Mouse (Mus musculus): Measurements from ENCODE around the gene Tcf3. TPM values are rescaled to one million over a fixed set of nuclear protein-coding genes. Genes with fewer than 3 reads are reported as not detected.
A peak's percentile ranks its signal among the peaks of the same experiment; 100 is the strongest.

The Tcf3 gene
- polyA plus RNA-seq, 1 experiment from 2014 or later = 175 TPM

DNA sequence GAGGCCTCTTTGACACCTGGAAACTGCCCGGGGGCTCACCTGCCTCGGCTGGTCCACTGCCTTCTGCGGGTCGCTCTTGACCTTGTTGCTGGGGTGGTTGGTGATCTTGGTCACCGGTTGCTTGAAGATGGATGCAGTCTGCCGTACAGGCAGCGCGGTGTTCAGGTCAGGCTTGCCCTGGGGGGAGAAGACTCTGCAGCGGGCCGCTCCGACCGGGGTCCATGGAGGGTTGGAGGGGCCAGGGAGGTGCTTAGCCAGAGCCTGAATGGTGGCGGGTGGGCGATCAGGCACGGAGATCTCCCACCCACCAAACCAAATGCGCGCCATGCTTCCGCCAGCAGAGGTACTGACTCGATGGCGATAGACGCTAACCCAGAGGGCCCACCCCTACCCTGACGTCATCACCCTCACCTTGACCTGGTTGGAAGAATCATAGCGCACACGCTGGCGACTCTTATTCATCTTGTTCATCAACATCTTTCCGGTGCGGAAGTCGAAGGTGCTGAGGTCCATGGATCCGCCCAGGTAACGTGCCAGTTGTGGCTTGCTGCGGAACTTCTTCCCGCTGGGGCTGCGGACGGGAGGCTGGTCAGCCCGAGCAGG is 38.3 kb downstream of the Tcf3 start:
- ATAC-seq (ENCODE audit: insufficient read depth) (no peak), DNase-seq (no peak)
- TF ChIP-seq CTCF (IDR thresholded peaks at IDR 0.05; ENCODE audit: low read depth) = no peak
- no peak overlapping the region for H3K9ac ChIP-seq
- H3K4me1 ChIP-seq (ENCODE audit: insufficient read depth) = peaks cover 10% of the 10 kb centered on the region; the same call in 1 of the 2 replicates
- no peaks in the 10 kb centered on the region for H3K9me3 ChIP-seq (ENCODE audit: low read depth, low read length)
- H3K27ac ChIP-seq (ENCODE audit: low read depth) = no peak overlapping the region
- H3K36me3 ChIP-seq (ENCODE audit: insufficient read depth) = peaks cover 68% of the 10 kb centered on the region
- H3K4me3 ChIP-seq (ENCODE audit: low read depth, low read length) = no peak overlapping the region
- no peak overlapping the region for H3K4me2 ChIP-seq
- H3K27me3 ChIP-seq (ENCODE audit: insufficient read depth, low read length) = no peaks in the 10 kb centered on the region
- 94% methylated on average over 35 of the region's 35 CpGs for WGBS

DNA sequence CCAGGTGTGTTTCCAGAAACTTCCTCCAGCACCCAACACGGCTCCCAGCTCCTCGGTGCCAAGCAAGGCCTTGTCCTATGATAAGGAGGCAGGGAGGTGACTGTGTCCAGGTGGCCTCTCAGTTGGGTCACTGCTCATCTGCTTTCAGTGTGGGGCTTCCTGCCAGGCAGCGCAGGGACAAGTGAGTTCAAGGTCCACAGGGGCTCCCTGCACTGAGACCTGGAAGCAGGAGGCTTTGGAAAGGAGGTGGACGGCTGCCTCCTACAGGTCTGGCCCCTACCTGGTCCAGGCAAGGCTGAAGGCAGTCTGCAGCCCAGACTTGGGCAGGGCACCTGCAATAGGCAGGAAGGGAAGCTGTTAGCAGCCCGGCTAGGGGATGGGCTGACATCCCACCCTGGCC is 40.8 kb downstream of the Tcf3 start:
- Histone ChIP-seq H3K9ac (no peak overlapping the region), H3K9me3 (ENCODE audit: low read depth, low read length) (no peaks in the 10 kb centered on the region), H3K36me3 (ENCODE audit: insufficient read depth) (peaks cover 68% of the 10 kb centered on the region), H3K27ac (ENCODE audit: low read depth) (no peak overlapping the region), H3K4me3 (ENCODE audit: low read depth, low read length) (no peak overlapping the region), H3K4me1 (ENCODE audit: insufficient read depth) (peaks cover 5% of the 10 kb centered on the region; the same call in 1 of the 2 replicates), H3K27me3 (ENCODE audit: insufficient read depth, low read length) (no peaks in the 10 kb centered on the region), H3K4me2 (no peak overlapping the region)
- WGBS = 88% methylated on average over 5 of the region's 5 CpGs
- no peak for DNase-seq
- no peak for TF ChIP-seq CTCF (IDR thresholded peaks at IDR 0.05; ENCODE audit: low read depth)
- ATAC-seq (ENCODE audit: insufficient read depth) = no peak

DNA sequence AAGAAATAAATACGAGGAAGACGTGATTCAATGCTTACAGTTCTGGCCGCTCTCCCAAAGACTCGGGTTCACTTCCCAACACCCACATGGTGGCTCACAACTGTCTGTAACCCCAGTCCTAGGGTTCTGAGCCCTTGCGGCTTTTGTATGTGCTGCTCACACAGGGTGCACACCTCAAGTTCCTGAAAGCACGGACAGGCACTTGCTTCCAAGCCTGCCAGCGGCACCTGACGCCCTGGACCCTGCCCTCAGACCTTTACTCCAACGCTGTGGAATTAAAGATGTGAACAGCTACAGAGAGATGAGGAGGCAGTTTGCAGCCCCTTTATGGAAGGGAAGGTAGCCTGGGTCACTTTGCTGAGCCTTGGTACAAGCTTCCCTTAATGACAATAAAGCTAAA is 42.8 kb downstream of the Tcf3 start:
- no peak overlapping the region for H3K4me3 ChIP-seq (ENCODE audit: low read depth, low read length)
- no peak for ATAC-seq (ENCODE audit: insufficient read depth)
- TF ChIP-seq CTCF (IDR thresholded peaks at IDR 0.05; ENCODE audit: low read depth) = no peak
- no peak overlapping the region for H3K9ac ChIP-seq
- H3K4me1 ChIP-seq (ENCODE audit: insufficient read depth) = no peaks in the 10 kb centered on the region
- no peak for DNase-seq
- no peaks in the 10 kb centered on the region for H3K9me3 ChIP-seq (ENCODE audit: low read depth, low read length)
- no peaks in the 10 kb centered on the region for H3K27me3 ChIP-seq (ENCODE audit: insufficient read depth, low read length)
- H3K36me3 ChIP-seq (ENCODE audit: insufficient read depth) = peaks cover 52% of the 10 kb centered on the region
- no peak overlapping the region for H3K27ac ChIP-seq (ENCODE audit: low read depth)
- WGBS = 72% methylated on average over 9 of the region's 9 CpGs
- H3K4me2 ChIP-seq = no peak overlapping the region

DNA sequence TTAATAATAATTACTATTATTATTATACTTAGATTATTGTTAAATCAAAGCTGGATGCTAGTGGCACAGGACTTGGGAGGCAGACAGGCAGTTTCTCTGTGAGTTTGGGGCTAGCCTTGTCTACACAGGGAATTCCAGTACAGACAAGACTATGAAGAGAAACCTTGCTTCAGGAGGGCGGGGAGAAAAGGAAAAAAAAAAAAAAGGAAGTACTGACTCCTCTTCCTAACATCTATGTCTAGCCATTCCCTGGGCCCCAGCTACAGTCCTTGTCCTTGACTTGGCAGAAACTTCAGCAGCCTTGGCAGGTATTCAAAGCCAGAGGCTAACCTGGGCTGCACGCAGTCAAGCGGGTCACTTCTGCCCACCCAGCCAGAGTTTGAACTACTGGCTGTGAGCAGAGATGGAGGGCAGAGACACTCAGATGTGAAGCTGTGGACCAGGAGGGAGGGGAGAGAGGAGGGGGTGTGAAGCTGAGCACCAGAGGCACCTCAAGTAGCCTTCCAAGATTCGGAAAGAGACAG is 44.2 kb downstream of the Tcf3 start:
- DNase-seq (no peak), ATAC-seq (ENCODE audit: insufficient read depth) (no peak)
- 0 out of 2 replicates have a peak overlapping the region, but pooled peaks have one; percentile 58 for H3K9ac ChIP-seq
- 61% methylated on average over 4 of the region's 4 CpGs for WGBS
- H3K27ac ChIP-seq (ENCODE audit: low read depth) = no peak overlapping the region
- H3K4me1 ChIP-seq (ENCODE audit: insufficient read depth) = peaks cover 12% of the 10 kb centered on the region; the same call in 1 of the 2 replicates
- no peaks in the 10 kb centered on the region for H3K9me3 ChIP-seq (ENCODE audit: low read depth, low read length)
- H3K36me3 ChIP-seq (ENCODE audit: insufficient read depth) = peaks cover 51% of the 10 kb centered on the region
- no peak overlapping the region for H3K4me3 ChIP-seq (ENCODE audit: low read depth, low read length)
- TF ChIP-seq CTCF (IDR thresholded peaks at IDR 0.05; ENCODE audit: low read depth) = no peak
- H3K27me3 ChIP-seq (ENCODE audit: insufficient read depth, low read length) = no peaks in the 10 kb centered on the region
- no peak overlapping the region for H3K4me2 ChIP-seq

DNA sequence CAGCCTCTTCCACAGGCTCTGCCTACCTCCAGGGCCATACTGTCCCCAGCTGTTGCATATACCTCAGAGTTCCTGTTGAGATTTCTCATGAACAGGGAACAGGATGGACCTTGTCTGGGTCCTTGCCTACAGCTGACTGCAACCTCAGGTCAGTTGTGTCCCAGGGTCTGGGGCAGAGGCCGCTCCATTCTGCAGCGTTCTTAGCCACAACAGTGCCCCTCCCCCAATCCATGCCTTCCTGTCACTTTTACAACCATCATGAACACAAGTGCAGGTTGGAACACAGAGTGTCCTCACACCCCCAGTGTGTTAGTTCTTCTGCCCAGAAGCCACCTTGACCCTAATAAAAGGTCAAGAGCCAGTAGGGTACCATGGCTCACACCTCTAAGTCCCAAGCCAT is 44.7 kb downstream of the Tcf3 start:
- peaks cover 51% of the 10 kb centered on the region for H3K36me3 ChIP-seq (ENCODE audit: insufficient read depth)
- H3K9ac ChIP-seq = peak overlapping the region; percentile 58; the same call in 1 of the 2 replicates
- no peak overlapping the region for H3K27ac ChIP-seq (ENCODE audit: low read depth)
- TF ChIP-seq CTCF (IDR thresholded peaks at IDR 0.05; ENCODE audit: low read depth) = no peak
- no peaks in the 10 kb centered on the region for H3K27me3 ChIP-seq (ENCODE audit: insufficient read depth, low read length)
- DNase-seq = no peak
- H3K4me1 ChIP-seq (ENCODE audit: insufficient read depth) = peaks cover 14% of the 10 kb centered on the region; the same call in 1 of the 2 replicates
- ATAC-seq (ENCODE audit: insufficient read depth) = no peak
- peak overlapping the region; percentile 77; the same call in 1 of the 2 replicates for H3K4me2 ChIP-seq
- 28% methylated on average over 2 of the region's 2 CpGs for WGBS
- no peaks in the 10 kb centered on the region for H3K9me3 ChIP-seq (ENCODE audit: low read depth, low read length)
- peak overlapping the region; percentile 95; the same call in 1 of the 2 replicates for H3K4me3 ChIP-seq (ENCODE audit: low read depth, low read length)

DNA sequence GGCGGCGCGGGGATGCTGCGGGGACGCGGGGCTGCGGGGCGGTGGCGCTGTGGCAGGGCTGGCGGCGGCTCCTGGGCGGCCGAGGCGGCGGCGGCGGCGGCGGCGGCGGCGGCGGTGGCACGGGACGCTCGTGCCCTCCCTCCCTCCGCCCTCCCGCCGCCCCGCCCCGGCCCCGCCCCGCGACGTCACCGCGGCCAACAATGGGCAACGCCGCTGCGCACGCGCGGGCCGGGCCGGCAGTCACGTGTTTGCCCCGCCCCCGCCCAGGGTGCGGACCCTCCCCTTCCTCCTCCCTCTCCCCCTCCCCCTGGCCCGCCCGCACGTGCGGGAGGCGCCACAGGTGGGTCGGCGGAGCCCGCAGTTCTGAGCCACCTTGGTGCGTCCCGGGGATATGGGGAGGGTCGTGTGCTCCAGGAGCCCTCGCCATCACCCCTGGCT is 45.9 kb downstream of the Tcf3 start, which contains the start of gene Mex3d:
TSS of gene Mex3d (minus strand) at position 138 of the 438 bp plus-strand sequence.
- 1% methylated on average over 33 of the region's 61 CpGs for WGBS

DNA sequence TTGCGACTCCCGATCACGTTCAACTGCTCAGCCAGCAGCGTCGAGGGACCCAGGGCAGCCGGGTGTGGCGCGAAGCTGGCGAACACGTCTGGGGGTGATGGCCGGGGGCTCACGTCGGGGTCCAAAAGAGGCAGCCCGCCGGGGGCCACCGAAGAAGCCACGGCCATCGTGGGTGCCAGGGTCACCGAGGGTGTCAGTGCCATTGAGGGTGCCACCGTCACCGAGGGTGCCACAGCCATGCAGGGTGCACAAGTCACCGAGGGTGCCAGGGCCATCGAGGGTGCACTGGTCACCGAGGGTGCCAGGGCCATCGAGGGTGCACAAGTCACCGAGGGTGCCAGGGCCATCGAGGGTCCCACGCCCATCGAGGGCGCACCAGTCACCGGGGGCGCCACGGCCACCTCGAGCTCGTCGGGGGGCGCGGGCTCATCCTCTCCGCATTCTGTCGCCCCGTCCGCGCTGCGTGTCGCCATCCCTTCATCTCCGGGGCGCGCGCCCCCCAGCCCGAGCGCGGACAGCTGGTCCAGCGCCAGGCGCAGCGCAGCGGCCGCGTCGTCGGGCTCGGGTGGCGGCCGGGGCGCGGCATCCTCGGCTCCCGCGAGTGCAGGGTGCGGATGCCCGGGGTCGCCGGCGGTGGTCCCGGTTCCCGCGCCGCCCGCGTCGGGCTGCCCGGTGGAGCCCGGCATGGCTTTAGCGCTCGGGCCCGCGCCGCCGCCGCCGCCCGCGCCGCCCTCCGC is 46.5 kb downstream of the Tcf3 start:
- Histone ChIP-seq H3K4me1 (ENCODE audit: insufficient read depth) (peaks cover 14% of the 10 kb centered on the region; the same call in 1 of the 2 replicates), H3K4me3 (ENCODE audit: low read depth, low read length) (peak overlapping the region; percentile 95), H3K9ac (peak overlapping the region; percentile 97), H3K9me3 (ENCODE audit: low read depth, low read length) (no peaks in the 10 kb centered on the region), H3K4me2 (peak overlapping the region; percentile 77), H3K27ac (ENCODE audit: low read depth) (peak overlapping the region; percentile 93), H3K36me3 (ENCODE audit: insufficient read depth) (peaks cover 50% of the 10 kb centered on the region), H3K27me3 (ENCODE audit: insufficient read depth, low read length) (no peaks in the 10 kb centered on the region)
- ATAC-seq (ENCODE audit: insufficient read depth) (peak; percentile 4; the same call in 1 of the 2 replicates), DNase-seq (peak; percentile 56)
- TF ChIP-seq CTCF (IDR thresholded peaks at IDR 0.05; ENCODE audit: low read depth) = no peak
- WGBS = under 1% methylated on average over 91 of the region's 94 CpGs

More for the DNA sequence above, 45.9 kb downstream of the Tcf3 start, which contains the start of gene Mex3d:
- H3K36me3 ChIP-seq (ENCODE audit: insufficient read depth) = peaks cover 50% of the 10 kb centered on the region
- ATAC-seq (ENCODE audit: insufficient read depth) (peak; percentile 15; the same call in 1 of the 2 replicates), DNase-seq (peak; percentile 92)
- peak within 1 kb of the TSS; percentile 95 for H3K4me3 ChIP-seq (ENCODE audit: low read depth, low read length)
- H3K9me3 ChIP-seq (ENCODE audit: low read depth, low read length) = no peaks in the 10 kb centered on the region
- peaks cover 14% of the 10 kb centered on the region; the same call in 1 of the 2 replicates for H3K4me1 ChIP-seq (ENCODE audit: insufficient read depth)
- peak within 1 kb of the TSS; percentile 97 for H3K9ac ChIP-seq
- peak within 1 kb of the TSS; percentile 93 for H3K27ac ChIP-seq (ENCODE audit: low read depth)
- H3K27me3 ChIP-seq (ENCODE audit: insufficient read depth, low read length) = no peaks in the 10 kb centered on the region
- H3K4me2 ChIP-seq = peak within 1 kb of the TSS; percentile 77
- no peak for TF ChIP-seq CTCF (IDR thresholded peaks at IDR 0.05; ENCODE audit: low read depth)
